Mouse (Mus musculus) skeletal muscle tissue, adult 2 months (tissue): Measurements from ENCODE around the gene Clstn2.

Source experiments
- DNase-seq: peaks from one replicate; pipeline ENCODE4 v3.0.0-alpha.2; 2012; ENCODE audit warnings: low read depth, low spot score

The Clstn2 gene

GRCm38 (mm10) chr9:97953746-97954359, 79.1 kb downstream of the Clstn2 start:
- DNase-seq, result no peak

GRCm38 (mm10) chr9:97950378-97951006, 82.5 kb downstream of the Clstn2 start:
- no peak for DNase-seq

GRCm38 (mm10) chr9:97919326-97919725, 113.7 kb downstream of the Clstn2 start:
- no peak for DNase-seq

- no peak for DNase-seq
These were observed 141.6 kb downstream of the Clstn2 start for GRCm38 (mm10) chr9:97891415-97891814.

- DNase-seq, result no peak
These were observed 149.6 kb downstream of the Clstn2 start for GRCm38 (mm10) chr9:97883336-97883735.

- no peak for DNase-seq
These were observed 165.8 kb downstream of the Clstn2 start for GRCm38 (mm10) chr9:97867013-97867700.

- no peak for DNase-seq
These were observed 180.1 kb downstream of the Clstn2 start for GRCm38 (mm10) chr9:97852859-97853258.

- DNase-seq, result peak; percentile 14
These were observed 184.8 kb downstream of the Clstn2 start for GRCm38 (mm10) chr9:97847873-97848838.

- DNase-seq, result no peak
These were observed 190.9 kb downstream of the Clstn2 start for GRCm38 (mm10) chr9:97842054-97842453.

- DNase-seq, result no peak
These were observed 201.8 kb downstream of the Clstn2 start for GRCm38 (mm10) chr9:97831216-97831615.

GRCm38 (mm10) chr9:97829919-97830318, 203.1 kb downstream of the Clstn2 start:
- DNase-seq, result no peak

GRCm38 (mm10) chr9:97827689-97828088, 205.3 kb downstream of the Clstn2 start:
- DNase-seq, result no peak

GRCm38 (mm10) chr9:97826077-97826947, 206.7 kb downstream of the Clstn2 start:
- no peak for DNase-seq

GRCm38 (mm10) chr9:97817116-97817515, 215.9 kb downstream of the Clstn2 start:
- no peak for DNase-seq

- DNase-seq, result no peak
These were observed 216.7 kb downstream of the Clstn2 start for GRCm38 (mm10) chr9:97816143-97816805.

- DNase-seq, result peak; percentile 22
These were observed 219.8 kb downstream of the Clstn2 start for GRCm38 (mm10) chr9:97813157-97813556.

- DNase-seq, result no peak
These were observed 225.9 kb downstream of the Clstn2 start for GRCm38 (mm10) chr9:97807031-97807430.

GRCm38 (mm10) chr9:97793661-97794060, 239.3 kb downstream of the Clstn2 start:
- no peak for DNase-seq

GRCm38 (mm10) chr9:97788151-97788670, 244.8 kb downstream of the Clstn2 start:
- DNase-seq, result no peak

- no peak for DNase-seq
These were observed 252.9 kb downstream of the Clstn2 start for GRCm38 (mm10) chr9:97780032-97780616.
